Mouse (Mus musculus) R1 (cell line): Measurements from ENCODE around the gene Zmynd19.
A peak's percentile ranks its signal among the peaks of the same experiment; 100 is the strongest.

ENCODE experiments used
- DNase-seq: peaks from one replicate; pipeline ENCODE4 v3.0.0-alpha.2; 2018; ENCODE audit warnings: low read depth, low spot score

Zmynd19 gene

DNA sequence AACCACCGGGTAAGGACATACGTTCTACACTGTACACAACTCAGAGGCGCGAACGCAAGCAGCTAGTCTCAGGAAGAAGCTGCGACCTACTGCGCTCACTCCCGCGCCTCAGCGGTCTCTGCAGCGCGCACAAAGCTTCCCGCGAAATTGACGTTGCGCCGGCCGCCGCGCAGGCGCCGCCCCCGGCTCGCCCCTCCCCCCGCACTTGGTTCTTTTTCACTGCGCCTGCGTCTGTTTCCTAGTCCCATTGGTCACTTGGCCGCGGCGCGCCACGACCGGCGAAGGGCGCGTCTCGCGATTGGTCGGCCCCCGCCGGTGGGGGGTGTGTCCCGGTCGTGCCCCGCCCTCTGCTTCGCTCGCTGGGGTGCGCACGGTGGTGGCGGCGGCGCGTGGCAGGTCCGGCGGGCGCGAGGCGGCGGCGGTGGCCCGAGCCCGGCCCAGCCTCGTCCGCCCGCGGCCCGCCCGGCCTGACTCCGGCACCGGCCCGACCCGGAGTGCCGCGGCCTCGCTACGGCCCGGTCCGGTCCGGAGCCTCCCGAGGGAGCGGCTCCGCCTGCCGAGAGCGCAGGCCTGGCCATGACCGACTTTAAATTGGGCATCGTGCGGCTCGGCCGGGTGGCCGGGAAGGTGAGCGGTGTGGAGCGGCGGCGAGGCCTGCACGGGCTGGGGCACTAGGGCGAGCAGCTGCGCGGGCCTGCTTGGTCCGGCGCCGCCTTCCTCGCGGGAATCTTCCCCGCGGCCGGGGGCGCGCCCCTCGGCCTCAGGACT lies at the start of gene Zmynd19:
TSS of gene Zmynd19 (plus strand) at position 372 of the 768 bp plus-strand sequence.
- peak; percentile 96 for DNase-seq

DNA sequence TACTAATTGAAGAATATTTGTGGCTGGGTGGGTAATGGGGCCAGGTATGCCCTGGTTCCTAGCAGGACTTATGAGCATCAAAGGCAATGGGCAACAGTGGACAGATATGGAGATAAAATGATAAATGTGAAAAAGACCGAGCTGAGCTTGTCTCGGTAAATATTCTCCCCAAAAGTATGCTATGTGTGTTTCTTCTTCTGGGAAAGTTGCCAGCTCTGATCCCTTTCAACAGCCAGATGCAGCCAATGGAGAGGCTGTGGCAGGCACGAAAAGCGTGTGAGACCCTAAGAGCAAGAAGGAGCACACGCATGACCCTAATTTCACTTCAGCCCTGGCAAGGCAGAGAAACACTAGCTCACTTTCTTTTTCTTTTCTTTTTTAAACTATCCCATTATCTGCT lies 48.5 kb upstream of the Zmynd19 start:
- no peak for DNase-seq

DNA sequence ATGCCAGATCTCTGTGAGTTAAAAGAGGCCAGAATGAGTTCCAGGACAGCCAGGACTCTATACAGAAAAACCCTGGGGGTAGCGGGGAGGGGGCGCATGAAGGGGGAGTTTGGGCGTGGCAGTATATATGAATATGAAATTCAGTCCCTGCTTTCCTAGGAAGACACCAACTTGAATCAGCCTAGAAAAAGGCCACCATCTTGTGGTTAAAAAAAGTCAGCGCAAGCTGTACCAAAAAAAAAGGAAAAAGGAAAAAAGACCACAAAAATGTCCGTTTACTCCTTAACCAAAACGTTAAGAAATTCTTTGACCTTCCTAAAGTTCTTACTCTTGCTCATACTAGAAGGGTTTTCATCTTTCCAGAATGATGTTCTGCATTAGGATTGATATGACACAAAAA lies 46.6 kb upstream of the Zmynd19 start:
- DNase-seq, result no peak

DNA sequence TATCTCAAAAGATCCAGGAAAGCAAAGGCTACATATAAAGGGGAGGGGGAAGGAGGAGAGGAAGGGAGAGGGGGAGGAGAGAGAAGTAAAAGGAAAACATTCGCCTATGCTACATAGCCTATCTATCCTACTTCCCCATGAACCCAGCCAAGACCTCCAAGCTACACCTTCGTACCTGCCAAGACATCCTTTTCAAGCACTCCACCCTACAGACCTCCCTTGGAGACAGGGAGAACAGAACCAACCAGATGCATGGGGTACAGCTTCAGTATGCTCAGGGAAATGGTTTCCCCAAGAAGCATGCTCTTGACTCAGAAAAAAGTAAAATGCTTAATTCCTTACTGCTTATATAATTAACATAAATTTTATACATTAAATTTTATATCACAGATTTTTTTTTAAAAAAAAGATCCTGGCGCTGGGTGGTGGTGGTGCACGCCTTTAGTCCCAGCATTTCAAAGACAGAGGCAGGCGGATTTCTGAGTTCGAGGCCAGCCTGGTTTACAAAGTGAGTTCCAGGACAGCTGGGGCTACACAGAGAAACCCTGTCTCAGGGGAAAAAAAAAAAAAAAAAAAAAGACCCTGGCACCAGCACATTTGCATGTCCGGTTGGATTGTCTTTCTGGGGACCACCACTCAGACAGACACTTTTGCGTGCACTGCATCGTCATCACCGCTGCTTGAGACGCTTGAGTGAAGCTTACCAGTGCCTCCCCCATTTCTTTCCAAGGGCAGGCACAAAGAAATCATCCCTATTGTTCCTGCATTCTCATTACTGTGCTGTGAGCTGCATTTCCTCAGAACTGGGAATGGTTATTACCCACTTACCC lies 44.6 kb upstream of the Zmynd19 start:
- peak; percentile 45 for DNase-seq

DNA sequence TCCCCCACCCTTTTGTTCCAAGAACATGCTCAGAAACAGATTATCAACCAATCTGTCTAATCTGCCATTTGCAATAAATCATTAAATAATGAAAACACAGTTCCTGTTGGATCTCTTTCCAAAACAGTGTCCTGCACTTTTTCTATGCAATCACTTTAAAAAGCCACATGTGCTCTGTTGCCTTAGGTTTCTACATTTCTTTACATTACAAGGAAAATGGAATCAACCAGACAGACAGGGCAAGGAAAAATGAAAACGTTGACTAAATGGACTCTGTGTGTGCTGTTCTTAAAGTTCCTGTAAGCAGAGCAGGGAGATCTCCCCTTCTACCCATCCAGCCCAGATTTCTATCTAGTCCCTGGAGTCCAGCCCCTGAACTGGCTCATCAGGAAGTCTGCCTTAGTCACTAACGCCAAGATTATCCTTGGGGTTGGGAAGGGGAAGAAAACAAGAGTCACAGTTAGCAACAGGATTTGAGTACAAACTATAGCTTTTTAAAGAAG lies 43.9 kb upstream of the Zmynd19 start:
- DNase-seq, result no peak

DNA sequence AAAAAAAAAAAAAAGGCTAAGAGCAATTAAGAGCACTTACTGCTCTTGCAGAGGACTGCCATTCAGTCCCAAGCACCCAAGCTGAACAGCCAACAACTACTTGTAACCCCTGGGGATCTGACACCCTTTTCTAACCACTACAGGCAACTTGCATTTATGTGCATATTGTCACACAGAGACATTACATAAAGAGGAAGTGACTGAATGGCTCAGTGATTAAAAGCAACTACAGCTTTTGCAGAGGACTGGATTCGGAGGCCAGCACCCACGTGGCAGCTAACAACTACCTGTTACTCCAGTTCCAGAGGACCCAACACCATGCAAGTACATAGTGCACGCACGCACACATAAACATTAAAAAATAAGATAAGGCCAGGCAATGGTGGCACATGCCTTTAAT lies 39.1 kb upstream of the Zmynd19 start:
- DNase-seq, result peak; percentile 32

DNA sequence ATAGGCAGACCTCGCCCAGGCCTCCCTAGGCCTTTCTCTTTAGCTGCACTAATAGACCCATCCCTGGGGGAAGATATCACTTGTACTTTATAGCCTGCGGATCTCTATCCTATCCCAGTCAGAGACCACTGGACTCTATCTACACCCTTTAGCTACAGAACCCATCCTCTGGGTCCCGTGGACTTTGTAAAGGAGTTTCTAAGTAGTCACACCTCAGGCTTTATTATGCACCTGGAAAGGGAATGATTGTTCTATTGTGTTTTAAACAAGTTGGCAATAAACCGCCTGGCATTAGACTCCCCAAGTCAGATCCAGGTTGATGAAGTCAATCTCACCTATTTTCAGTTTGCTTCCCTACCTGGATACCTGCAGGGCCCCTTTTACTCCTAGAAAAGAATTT lies 37.4 kb upstream of the Zmynd19 start:
- peak; percentile 85 for DNase-seq

DNA sequence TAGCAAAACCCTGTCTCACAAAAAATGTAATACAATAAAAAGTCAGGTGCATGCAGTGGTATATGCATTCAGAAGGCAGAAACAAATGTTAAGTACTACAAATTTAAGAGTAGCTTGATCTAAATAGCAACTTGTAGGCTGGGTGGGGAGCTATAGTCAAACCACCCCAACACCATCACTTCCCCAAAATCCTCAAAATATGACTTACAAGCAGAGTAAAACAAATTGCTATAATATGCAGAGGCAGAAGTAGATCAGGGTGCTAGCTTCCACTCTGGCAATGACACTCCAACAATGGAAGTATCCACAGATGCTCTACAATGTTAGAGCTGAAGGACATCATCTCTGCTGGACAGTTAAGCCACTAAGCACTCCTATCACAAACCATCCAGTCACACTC lies 37.0 kb upstream of the Zmynd19 start:
- DNase-seq, result no peak

DNA sequence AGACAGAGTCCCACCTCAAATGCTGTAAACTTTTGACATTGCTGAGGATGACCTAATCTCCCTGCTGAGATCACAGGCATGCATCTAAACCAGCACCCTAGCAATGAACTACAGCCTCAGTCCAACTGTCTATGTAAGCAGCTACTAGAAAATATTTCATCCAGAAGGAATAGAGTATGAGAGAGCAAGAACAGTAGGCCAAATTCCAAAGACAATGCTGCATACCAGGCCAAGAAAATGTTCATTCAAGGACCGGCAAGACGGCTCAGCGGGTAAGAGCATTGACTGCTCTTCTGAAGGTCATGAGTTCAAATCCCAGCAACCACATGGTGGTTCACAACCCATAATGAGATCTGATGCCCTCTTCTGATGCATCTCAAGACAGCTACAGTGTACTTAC lies 34.8 kb upstream of the Zmynd19 start:
- peak; percentile 68 for DNase-seq

DNA sequence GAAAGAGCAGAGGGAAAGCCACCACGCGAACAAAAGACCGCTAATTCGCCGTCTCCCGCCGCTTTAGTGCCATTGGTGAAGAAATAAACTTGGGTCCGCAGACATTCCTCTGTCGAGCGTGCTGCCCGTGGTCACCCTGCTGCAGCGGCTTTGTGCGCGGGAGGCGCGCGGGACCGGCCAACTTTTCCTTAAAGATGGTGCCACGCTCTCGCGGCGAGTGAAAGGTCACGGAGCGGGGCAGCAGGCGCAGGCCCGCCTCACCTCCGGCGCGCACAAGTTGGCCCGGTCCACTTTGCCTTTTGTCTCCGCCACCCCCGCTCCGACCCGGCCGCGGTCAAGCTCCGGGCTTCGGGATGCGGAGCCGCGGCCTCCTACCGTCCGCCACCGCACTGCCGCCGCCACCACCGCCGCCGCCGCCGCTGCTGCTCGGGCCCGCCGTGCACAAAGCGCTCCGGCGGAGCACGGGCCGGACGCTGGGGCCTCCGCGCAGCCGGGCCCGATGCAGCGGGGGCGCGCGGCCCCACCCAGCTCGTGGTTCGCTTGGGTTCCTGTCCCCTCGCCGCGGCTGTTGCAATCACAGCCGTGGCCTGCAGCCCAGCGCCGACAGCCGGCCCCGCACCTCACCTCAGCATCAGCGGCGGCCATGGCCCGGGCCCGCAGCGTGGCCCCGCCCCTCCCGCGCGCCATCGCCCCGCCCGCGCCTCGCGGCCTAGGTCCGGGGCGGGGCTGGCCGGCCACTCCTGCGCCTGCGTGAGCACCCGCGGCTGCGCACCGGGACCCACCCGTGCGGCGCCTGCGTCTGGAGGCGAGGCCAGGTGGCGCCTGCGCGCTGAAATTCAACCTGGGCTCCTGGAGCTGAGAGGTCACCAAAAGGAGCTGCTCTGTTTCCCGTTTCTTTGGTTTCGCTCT lies 30.4 kb upstream of the Zmynd19 start, which contains the start of gene Ehmt1:
TSS of gene Ehmt1 (minus strand) at position 685 of the 909 bp plus-strand sequence.
- peak; percentile 90 for DNase-seq

DNA sequence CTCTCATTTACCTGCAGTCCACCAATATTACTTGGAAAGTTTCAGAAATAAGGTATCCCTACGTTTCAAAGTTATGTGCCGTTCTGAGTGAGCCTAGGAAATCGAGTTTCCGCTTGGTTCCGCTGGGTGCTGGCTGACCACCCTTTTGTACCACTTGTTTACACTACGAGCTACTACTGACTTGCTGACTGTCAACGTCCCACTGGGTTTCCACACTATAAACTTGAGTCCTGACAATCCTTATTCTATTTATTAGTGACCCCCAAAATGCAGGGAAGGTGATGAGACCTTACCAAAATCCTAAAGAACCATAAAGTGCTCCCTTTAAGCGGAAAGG lies 29.8 kb upstream of the Zmynd19 start:
- no peak for DNase-seq

DNA sequence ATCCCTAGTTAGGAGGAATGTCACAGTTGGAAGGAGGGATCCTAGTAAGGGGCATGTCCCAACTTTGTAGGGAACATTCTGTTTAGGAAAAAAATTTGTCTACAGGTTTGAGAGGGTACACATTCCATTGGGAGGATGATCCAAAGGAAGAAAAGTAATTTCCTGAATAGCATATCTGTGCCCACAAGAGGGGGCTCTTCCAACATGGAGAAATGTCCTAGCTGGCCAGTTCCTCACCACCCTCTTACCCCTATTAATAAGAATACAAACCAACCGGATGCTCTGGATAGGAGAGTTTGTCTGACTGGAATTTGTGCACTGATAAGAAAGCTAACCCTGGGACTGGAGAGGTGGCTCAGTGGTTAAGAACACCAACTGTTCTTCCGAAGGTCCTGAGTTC lies 26.0 kb upstream of the Zmynd19 start:
- peak; percentile 48 for DNase-seq

DNA sequence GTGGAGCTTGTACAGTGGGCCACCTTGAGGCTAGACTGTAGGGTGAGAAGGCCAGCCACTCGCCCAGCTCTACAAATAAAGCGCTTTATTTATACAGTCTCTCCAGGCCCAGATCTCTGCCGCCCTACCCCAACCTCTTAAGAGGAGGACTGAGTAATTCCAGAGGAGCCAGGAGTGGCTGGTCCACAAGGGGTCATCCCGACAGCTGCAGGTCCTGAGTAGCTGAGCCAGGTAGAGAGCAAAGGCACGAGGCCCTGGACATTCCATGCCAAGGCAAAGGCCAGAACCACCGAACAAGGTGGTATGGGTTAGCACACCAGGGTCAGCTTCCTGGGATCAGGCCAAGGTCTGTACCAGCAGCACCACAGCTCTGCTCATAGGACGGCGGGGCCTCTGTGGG lies 24.3 kb upstream of the Zmynd19 start:
- no peak for DNase-seq

DNA sequence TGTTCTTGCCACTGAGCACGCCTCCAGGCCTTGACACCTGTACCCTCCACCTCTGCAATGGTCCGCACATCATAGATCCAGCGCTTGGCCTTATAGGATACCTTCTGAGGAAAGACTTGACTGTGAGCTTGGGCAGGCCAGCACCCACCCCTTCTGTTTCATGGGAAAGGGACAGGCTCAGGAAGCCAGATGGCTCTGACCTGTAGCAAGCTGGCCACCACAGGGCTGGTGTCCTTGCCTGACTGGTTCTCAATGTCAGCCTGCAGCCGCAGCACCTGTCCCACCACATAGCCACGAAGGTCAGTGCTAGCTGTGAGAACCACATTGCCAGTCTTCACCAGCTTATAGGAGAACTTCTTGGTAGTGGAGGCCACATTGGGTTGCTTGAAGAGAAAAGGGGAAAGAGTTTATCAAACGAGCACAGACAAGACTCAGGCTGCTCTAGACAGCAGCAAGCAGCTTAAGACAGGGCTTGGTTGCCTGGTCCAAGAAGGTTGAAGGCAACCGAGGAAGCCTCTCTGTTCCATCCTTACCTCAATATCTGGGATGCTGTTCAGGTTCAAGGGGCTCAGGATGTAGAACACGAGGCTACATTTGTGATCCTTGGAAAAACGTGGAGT lies 23.1 kb upstream of the Zmynd19 start:
- no peak for DNase-seq

DNA sequence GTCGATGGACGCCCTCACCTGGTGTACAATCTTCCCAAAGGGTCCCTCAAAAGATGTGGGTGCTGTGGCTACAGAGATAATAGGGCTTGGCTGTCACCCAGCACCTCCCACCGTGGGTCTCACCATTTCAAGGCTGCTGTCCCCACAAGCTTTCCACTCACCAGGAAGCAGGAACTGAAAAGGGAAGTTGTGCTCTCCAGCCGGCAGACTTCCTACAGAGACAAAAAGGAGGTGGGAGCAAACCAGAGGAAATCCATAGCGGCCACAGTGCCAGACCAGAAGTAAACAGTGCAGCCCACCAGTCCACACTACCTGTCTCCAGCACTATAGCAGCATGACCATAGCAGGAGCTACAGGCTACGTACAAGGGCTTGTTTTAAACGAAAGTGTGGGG lies 22.6 kb upstream of the Zmynd19 start:
- no peak for DNase-seq

DNA sequence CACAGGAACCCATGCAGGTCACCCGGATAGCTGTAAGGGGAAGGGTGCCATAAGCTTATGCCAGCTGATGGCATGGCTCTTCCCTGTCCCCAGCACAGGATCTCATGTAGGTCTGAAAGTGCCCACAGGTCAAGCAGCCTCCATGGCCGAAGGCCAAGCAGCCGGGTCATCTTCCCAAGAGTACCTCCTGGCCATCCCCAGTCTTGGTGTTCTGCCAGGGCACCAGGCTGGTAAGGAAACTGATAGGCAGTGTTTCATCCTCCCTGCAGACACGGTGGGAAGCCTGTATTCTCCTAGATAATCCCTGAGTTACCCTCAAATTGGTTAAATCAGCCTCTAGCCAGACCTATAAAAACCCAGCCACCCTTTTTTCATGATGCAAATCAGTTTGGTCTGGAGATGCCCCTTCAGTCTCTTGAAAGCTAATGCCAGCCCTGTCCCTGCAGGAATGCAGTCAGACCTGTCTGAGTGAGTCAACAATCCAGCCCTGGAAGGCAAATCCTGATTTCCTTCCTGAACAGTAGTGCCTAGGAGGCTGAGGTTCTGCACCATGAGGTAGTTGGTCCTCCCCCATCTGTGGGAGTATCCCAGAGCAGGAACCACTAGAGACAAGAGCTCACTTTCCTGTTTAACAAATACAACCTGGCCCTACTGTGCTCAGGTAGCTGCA lies 21.6 kb upstream of the Zmynd19 start:
- peak; percentile 39 for DNase-seq

DNA sequence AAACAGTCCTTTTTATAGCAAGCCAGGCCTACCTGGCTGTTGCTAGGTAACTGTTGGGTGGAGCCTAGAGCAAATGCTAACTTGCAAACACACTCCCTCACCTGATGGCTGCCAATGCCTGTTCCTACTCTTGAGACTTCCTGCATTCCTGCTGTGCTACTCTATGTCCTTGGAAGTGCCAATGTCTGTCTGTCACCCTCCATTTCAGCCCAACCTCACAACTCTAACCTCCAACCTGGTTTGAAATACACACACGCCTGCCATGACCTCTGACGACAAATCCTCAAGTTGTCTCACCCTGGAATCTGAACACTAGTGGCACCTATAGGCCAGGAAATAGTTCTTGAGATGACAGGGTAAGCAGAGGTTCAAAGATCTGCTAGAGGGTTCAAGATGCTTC lies 20.5 kb upstream of the Zmynd19 start:
- DNase-seq, result peak; percentile 56

DNA sequence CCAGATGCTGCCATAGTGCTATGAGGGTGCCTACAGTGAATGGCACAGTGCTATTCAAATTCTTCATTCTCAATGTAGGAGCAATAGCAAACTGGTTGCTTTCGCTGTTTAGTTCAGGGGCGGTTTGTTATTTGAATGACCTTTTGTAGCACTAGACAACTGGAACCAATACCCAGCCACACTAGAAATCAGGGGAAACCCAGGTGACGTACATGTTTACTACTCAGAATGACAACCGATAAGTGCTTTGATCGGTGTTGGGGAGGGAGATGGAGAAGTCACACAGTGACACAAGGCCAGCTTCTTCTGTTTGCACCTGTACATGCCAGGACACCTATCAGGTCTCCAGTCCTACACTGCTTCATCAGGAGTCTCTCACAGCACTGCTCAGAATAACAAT lies 20.0 kb upstream of the Zmynd19 start:
- no peak for DNase-seq

DNA sequence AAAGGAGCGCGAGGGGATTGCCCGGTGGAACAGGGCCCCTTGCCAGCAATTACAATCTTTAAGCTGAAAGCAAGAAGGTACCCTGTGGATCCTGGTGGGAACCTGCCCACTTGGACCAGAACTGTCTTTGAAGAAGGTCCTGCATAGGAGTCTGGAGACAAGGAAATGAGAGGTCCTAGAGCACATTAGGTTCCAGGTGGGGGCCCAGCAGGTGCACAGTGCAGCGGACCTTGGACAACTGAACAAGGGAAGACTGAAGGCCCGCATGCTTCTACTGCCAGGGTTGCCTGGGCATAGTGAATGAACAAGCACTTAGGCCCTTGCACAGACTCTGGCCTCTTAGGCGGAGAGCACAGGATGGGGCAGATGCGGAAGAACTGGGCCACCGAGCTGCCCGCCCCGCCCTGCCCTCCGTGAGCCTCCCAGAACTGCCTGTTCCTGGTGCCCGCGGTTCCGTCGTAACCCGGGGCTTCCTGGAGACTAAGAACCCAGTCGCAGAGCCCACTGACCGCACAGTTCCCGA lies 15.1 kb upstream of the Zmynd19 start:
- DNase-seq, result no peak

DNA sequence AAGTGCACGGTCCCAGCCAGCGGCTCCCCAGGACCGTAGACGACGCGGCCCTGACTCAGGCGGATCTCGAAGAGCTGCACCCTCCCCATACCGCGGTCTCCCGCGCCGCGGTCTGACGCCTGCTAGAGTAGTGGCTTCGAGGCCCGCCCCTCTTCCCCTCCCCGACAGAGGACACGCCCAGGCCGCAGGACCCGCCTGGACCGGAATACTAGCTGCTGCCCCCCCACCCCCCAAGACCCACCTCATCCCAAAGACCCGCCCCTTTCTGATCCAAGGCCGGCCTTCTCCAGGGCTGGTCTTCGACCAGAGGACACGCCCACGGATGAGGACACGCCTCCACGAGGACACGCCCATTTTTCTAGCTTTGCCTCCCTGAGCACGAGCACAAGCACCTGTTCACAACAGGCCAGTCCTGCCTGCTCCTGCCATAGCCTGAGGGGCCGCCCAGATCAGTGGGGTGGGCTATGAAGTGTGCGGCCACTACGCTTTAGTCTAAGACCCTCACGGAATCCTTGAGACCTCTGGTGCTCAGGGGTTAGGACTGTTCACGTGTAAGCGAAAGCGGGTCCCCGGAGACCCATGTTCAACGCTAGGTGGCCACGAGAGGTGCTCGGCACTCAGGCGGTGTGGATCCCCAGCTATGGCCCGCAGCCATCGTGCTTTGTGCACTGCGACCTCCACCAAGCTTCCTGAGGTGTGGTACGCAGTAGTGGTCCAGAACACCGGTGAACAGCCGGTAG lies 14.4 kb upstream of the Zmynd19 start, which contains the start of gene Arrdc1:
TSS of gene Arrdc1 (minus strand) at position 196 of the 740 bp plus-strand sequence.
- peak; percentile 98 for DNase-seq
